Mouse (Mus musculus) MEL (cell line): ENCODE measurements around the gene Bphl. TPM values are rescaled to one million over a fixed set of nuclear protein-coding genes. Genes with fewer than 3 reads are reported as not detected.

Experiments
- DNase-seq: peaks from one replicate; pipeline ENCODE4 v3.0.0; 2011; ENCODE audit warnings: low read depth, low spot score
- H3K27ac ChIP-seq: 2 replicates; pipeline ENCODE4 v1.5.1; 2012; ENCODE audit warnings: low read depth, mild to moderate bottlenecking, control low read depth, low read length, moderate library complexity; ENCODE audit not compliant: control insufficient read depth
- H3K27me3 ChIP-seq, 2 experiments: fragments of 150-350 bp in 1 of 2; sonication (generic) in 1 of 2; 2 replicates each; pipeline ENCODE4 v1.6.1; 2012; ENCODE audit warnings: low read length in 2 of 2, mild to moderate bottlenecking in 2 of 2, improper control_type of control experiment in 1 of 2, moderate library complexity in 1 of 2; ENCODE audit not compliant: insufficient read depth in 2 of 2, control insufficient read depth in 1 of 2
- H3K36me3 ChIP-seq, 2 experiments: 2 replicates each; pipeline ENCODE4 v1.6.1; 2012 to 2014; ENCODE audit warnings: low read length in 2 of 2, improper control_type of control experiment in 1 of 2, inconsistent platforms in 1 of 2, mild to moderate bottlenecking in 1 of 2; ENCODE audit not compliant: insufficient read depth in 2 of 2, control insufficient read depth in 1 of 2
- H3K4me1 ChIP-seq, 2 experiments: fragments of 150-350 bp in 1 of 2; sonication (generic) in 1 of 2; 2 replicates each; pipeline ENCODE4 v1.6.1; 2012; ENCODE audit warnings: low read length in 2 of 2, improper control_type of control experiment in 1 of 2, mild to moderate bottlenecking in 1 of 2; ENCODE audit not compliant: insufficient read depth in 2 of 2, control insufficient read depth in 1 of 2
- H3K4me3 ChIP-seq, 2 experiments: fragments of 150-350 bp in 1 of 2; sonication (generic) in 1 of 2; 2 replicates each; pipeline ENCODE4 v1.5.1; 2012; ENCODE audit warnings: low read depth in 2 of 2, low read length in 2 of 2, mild to moderate bottlenecking in 2 of 2, moderate library complexity in 2 of 2, control low read depth in 1 of 2, improper control_type of control experiment in 1 of 2; ENCODE audit not compliant: control insufficient read depth in 1 of 2, insufficient read depth in 1 of 2
- H3K79me2 ChIP-seq: 2 replicates; pipeline ENCODE4 v1.6.1; 2012; ENCODE audit warnings: mild to moderate bottlenecking, low read length, moderate library complexity; ENCODE audit not compliant: control insufficient read depth, poor library complexity, insufficient read depth
- H3K9ac ChIP-seq: 2 replicates; pipeline ENCODE4 v1.6.1; 2012; ENCODE audit warnings: low read depth, mild to moderate bottlenecking, control low read depth, low read length, moderate library complexity; ENCODE audit not compliant: control insufficient read depth, poor library complexity, severe bottlenecking
- H3K9me3 ChIP-seq: fragments of 150-350 bp; sonication (generic); replicated peaks from 2 replicates; pipeline ENCODE4 v1.6.1; 2012; ENCODE audit warnings: mild to moderate bottlenecking, low read length, improper control_type of control experiment, moderate library complexity; ENCODE audit not compliant: insufficient read depth
- BHLHE40 ChIP-seq: IDR thresholded peaks from 2 replicates; pipeline ENCODE4 v1.6.1; 2012; ENCODE audit warnings: low read depth, mild to moderate bottlenecking, inconsistent platforms, low read length, improper control_type of control experiment, borderline replicate concordance
- CHD1 ChIP-seq: IDR thresholded peaks from 2 replicates; pipeline ENCODE4 v1.6.1; 2012; ENCODE audit warnings: low read depth, mild to moderate bottlenecking, inconsistent platforms, low read length, improper control_type of control experiment
- CHD2 ChIP-seq: IDR thresholded peaks from 2 replicates; pipeline ENCODE4 v1.6.1; 2011; ENCODE audit warnings: low read length, improper control_type of control experiment
- E2F4 ChIP-seq: IDR thresholded peaks from 2 replicates; pipeline ENCODE4 v1.6.1; 2011; ENCODE audit warnings: low read depth, low read length, improper control_type of control experiment, borderline replicate concordance
- ELF1 ChIP-seq: IDR thresholded peaks from 2 replicates; pipeline ENCODE4 v1.6.1; 2014; ENCODE audit warnings: low read depth, mild to moderate bottlenecking, inconsistent platforms, low read length, improper control_type of control experiment, moderate library complexity
- EP300 ChIP-seq, 2 experiments: IDR thresholded peaks; 2 replicates each; pipeline ENCODE4 v1.6.1; 2011; ENCODE audit warnings: improper control_type of control experiment in 2 of 2, low read length in 2 of 2, low read depth in 1 of 2, mild to moderate bottlenecking in 1 of 2
- GABPA ChIP-seq: IDR thresholded peaks from 2 replicates; pipeline ENCODE4 v1.6.1; 2012; ENCODE audit warnings: low read depth, mild to moderate bottlenecking, inconsistent platforms, low read length, improper control_type of control experiment, moderate library complexity
- HCFC1 ChIP-seq: IDR thresholded peaks from 2 replicates; pipeline ENCODE4 v1.6.1; 2012; ENCODE audit warnings: low read depth, mild to moderate bottlenecking, inconsistent platforms, low read length, improper control_type of control experiment, moderate library complexity
- JUND ChIP-seq: IDR thresholded peaks from 2 replicates; pipeline ENCODE4 v1.6.1; 2011; ENCODE audit warnings: low read depth, mild to moderate bottlenecking, improper control_type of control experiment, low read length
- MAFK ChIP-seq: IDR thresholded peaks from 2 replicates; pipeline ENCODE4 v1.6.1; 2011; ENCODE audit warnings: low read depth, mild to moderate bottlenecking, low read length, improper control_type of control experiment, borderline replicate concordance
- MAZ ChIP-seq: IDR thresholded peaks from 2 replicates; pipeline ENCODE4 v1.6.1; 2012; ENCODE audit warnings: low read depth, mild to moderate bottlenecking, inconsistent platforms, low read length, improper control_type of control experiment
- MEF2A ChIP-seq: IDR thresholded peaks from 2 replicates; pipeline ENCODE4 v1.6.1; 2014; ENCODE audit warnings: low read depth, mild to moderate bottlenecking, inconsistent platforms, low read length, improper control_type of control experiment; ENCODE audit not compliant: poor library complexity, insufficient replicate concordance, severe bottlenecking; ENCODE audit errors: extremely low read depth
- MXI1 ChIP-seq: IDR thresholded peaks from 2 replicates; pipeline ENCODE4 v1.6.1; 2011; ENCODE audit warnings: mild to moderate bottlenecking, low read depth, low read length, improper control_type of control experiment
- MYB ChIP-seq: IDR thresholded peaks from 2 replicates; pipeline ENCODE4 v1.6.1; 2011; ENCODE audit warnings: mild to moderate bottlenecking, low read depth, low read length, improper control_type of control experiment
- MYC ChIP-seq: IDR thresholded peaks from 2 replicates; pipeline ENCODE4 v1.6.1; 2011; ENCODE audit warnings: low read depth, mild to moderate bottlenecking, low read length, improper control_type of control experiment, moderate library complexity
- NELFE ChIP-seq: IDR thresholded peaks from 2 replicates; pipeline ENCODE4 v1.6.1; 2011; ENCODE audit warnings: low read depth, low read length, improper control_type of control experiment
- NRF1 ChIP-seq: IDR thresholded peaks from 2 replicates; pipeline ENCODE4 v1.6.1; 2014; ENCODE audit warnings: low read depth, mild to moderate bottlenecking, inconsistent platforms, low read length, improper control_type of control experiment, moderate library complexity; ENCODE audit not compliant: poor library complexity, insufficient read depth, severe bottlenecking
- POLR2A ChIP-seq, 2 experiments: IDR thresholded peaks; 2 replicates each; pipeline ENCODE4 v1.6.1; 2011 to 2012; ENCODE audit warnings: low read length in 2 of 2, mild to moderate bottlenecking in 2 of 2, control low read depth in 1 of 2, improper control_type of control experiment in 1 of 2, low read depth in 1 of 2, moderate library complexity in 1 of 2; ENCODE audit not compliant: control insufficient read depth in 1 of 2, insufficient read depth in 1 of 2, poor library complexity in 1 of 2
- POLR2AphosphoS5 ChIP-seq: IDR thresholded peaks from 2 replicates; pipeline ENCODE4 v1.6.1; 2012; ENCODE audit warnings: low read depth, borderline replicate concordance, mild to moderate bottlenecking, inconsistent platforms, low read length, moderate library complexity, mixed read lengths
- RAD21 ChIP-seq: IDR thresholded peaks from 2 replicates; pipeline ENCODE4 v1.6.1; 2011; ENCODE audit warnings: mild to moderate bottlenecking, low read depth, low read length, improper control_type of control experiment
- SIN3A ChIP-seq: IDR thresholded peaks from 2 replicates; pipeline ENCODE4 v1.6.1; 2012; ENCODE audit warnings: low read length, improper control_type of control experiment, inconsistent platforms
- SMC3 ChIP-seq: IDR thresholded peaks from 2 replicates; pipeline ENCODE4 v1.6.1; 2011; ENCODE audit warnings: low read depth, low read length, improper control_type of control experiment
- TAL1 ChIP-seq: IDR thresholded peaks from 2 replicates; pipeline ENCODE4 v1.6.1; 2012; ENCODE audit warnings: mild to moderate bottlenecking, inconsistent platforms, low read length, moderate library complexity, mixed read lengths
- TBP ChIP-seq: IDR thresholded peaks from 2 replicates; pipeline ENCODE4 v1.8.0; 2011; ENCODE audit warnings: low read depth, low read length, improper control_type of control experiment
- USF2 ChIP-seq, 2 experiments: IDR thresholded peaks; 2 replicates each; pipeline ENCODE4 v1.6.1; 2011 to 2012; ENCODE audit warnings: improper control_type of control experiment in 2 of 2, low read length in 2 of 2, borderline replicate concordance in 1 of 2, inconsistent platforms in 1 of 2, low read depth in 1 of 2, mild to moderate bottlenecking in 1 of 2; ENCODE audit not compliant: insufficient read depth in 1 of 2
- ZKSCAN1 ChIP-seq: IDR thresholded peaks from 2 replicates; pipeline ENCODE4 v1.6.1; 2012; ENCODE audit warnings: low read depth, mild to moderate bottlenecking, inconsistent platforms, low read length, improper control_type of control experiment, moderate library complexity
- ZNF384 ChIP-seq: IDR thresholded peaks from 2 replicates; pipeline ENCODE4 v1.6.1; 2012; ENCODE audit warnings: low read depth, mild to moderate bottlenecking, inconsistent platforms, low read length, improper control_type of control experiment
- polyA plus RNA-seq, 2 experiments: library from polyadenylated mRNA; stranded (reverse) in 1 of 2; unstranded in 1 of 2; fragments of >175 nt in 1 of 2; fragments of >200 nt in 1 of 2; gene quantifications; 2 replicates each; pipeline versions ENCODE4 v1.2.1 to v1.2.4; 2012; ENCODE audit warnings: low replicate concordance in 2 of 2, low read depth in 1 of 2; ENCODE audit not compliant: insufficient read length in 2 of 2, insufficient read depth in 1 of 2, missing spikeins in 1 of 2
- total RNA-seq: library from RNA; depleted of rRNA; stranded (reverse); fragments of 300-350 nt; gene quantifications from 2 replicates; pipeline ENCODE4 v1.2.3, GENCODE M21; 2012

The Bphl gene
- total and polyA plus RNA-seq, 3 experiments, result 6.5 to 7.7 TPM; not detected in 1

DNA sequence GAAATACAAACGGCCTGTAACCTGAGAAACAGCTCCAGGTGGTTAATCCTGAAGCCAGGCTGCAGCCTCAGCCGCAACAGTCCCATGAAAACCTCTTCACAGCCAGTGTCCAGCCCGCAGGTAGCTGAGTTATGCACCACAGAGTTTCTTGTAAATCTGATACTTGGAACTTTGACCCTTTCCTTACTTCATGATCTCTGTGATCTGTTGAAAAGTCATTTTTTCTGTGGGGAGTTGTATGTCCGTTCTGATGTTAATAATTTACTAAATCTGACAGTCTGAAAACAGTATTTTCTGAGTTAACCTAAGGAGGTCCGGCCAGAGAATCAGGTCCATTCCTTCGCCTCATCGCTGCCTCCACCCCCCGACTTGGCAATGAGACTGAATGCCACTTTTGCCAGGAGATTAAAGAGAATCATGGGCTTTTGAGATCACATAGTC is 1.5 kb downstream of the Bphl start:
- TF ChIP-seq SMC3 (no peak), HCFC1 (no peak), MYC (no peak), EP300 (IDR thresholded peaks at IDR 0.05; ENCODE audit: low read depth in 1 of 2, low read length in 2 of 2) (no peak), MAFK (no peak), SIN3A (no peak), ZKSCAN1 (no peak), TBP (no peak), CHD2 (no peak), CHD1 (no peak), BHLHE40 (no peak), E2F4 (no peak), TAL1 (no peak), JUND (no peak), GABPA (no peak), NELFE (no peak), USF2 (IDR thresholded peaks at IDR 0.05; ENCODE audit: borderline replicate concordance in 1 of 2, insufficient read depth in 1 of 2, low read depth in 1 of 2, low read length in 2 of 2) (no peak), MYB (no peak), ZNF384 (no peak), MEF2A (no peak)
- no peak for DNase-seq
- Histone ChIP-seq H3K9ac (no peak overlapping the region), H3K79me2 (peaks cover 5% of the 10 kb centered on the region), H3K4me3 (no peak overlapping the region), H3K36me3 (no peaks in the 10 kb centered on the region; a peak in 1 of 4 replicates), H3K27me3 (no peaks in the 10 kb centered on the region), H3K9me3 (no peaks in the 10 kb centered on the region), H3K4me1 (peaks cover 0 to 11% of the 10 kb centered on the region in 2 experiments; a peak in 1 of 4 replicates), H3K27ac (no peak overlapping the region)

DNA sequence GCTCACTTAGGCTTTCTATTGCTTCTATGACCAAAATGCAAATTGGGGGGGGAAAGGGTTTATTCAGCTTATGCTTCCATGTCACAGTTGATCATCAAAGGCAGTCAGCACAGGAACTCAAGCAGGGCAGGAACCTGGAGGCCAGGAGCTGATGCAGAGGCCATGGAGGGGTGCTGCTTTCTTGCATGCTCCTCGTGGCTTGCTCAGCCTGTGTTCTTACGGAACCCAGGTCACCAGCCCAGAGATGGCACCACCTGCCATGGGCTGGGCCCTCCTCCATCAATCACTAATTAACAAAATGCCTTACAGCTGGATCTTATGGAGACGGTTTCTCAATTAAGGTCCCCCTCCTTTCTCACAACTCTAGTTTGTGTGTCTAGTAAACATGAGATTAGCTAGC is 2.7 kb downstream of the Bphl start:
- H3K36me3 ChIP-seq, result no peaks in the 10 kb centered on the region; a peak in 1 of 4 replicates
- H3K9me3 ChIP-seq, result no peaks in the 10 kb centered on the region
- no peak overlapping the region for H3K9ac ChIP-seq
- no peak for DNase-seq
- peaks cover 5% of the 10 kb centered on the region for H3K79me2 ChIP-seq
- no peaks in the 10 kb centered on the region for H3K27me3 ChIP-seq
- peaks cover 0 to 11% of the 10 kb centered on the region in 2 experiments; a peak in 1 of 4 replicates for H3K4me1 ChIP-seq
- TF ChIP-seq MXI1 (no peak), ELF1 (no peak), NRF1 (no peak), RAD21 (no peak), POLR2AphosphoS5 (no peak), NELFE (no peak), POLR2A (IDR thresholded peaks at IDR 0.05; ENCODE audit: control insufficient read depth in 1 of 2, insufficient read depth in 1 of 2, low read depth in 1 of 2, low read length in 2 of 2, poor library complexity in 1 of 2) (no peak), MAZ (no peak), MYC (no peak)
- H3K4me3 ChIP-seq, result no peak overlapping the region
- no peak overlapping the region for H3K27ac ChIP-seq
